Comparison of ENCODE assay signal across 20 mouse cellular contexts in the genomic region with DNA sequence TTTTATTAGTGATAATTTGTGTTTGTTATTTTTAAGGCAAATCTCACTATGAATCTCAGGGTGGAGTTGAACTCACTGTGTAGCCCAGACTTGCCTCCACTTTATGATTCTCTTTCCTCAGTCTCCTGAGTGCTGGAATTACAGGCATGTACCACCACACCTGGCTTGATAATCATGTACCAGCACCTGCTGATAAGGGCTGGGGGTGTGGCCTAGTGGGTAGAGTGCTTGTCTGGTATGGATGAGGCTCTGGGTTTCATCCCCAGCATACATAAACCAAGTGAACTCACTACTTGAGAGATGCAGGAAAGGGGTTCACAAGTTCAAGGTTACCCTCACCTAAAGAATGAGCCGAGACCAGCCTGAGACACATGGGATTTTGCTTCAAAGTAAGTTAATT. TPM values are rescaled to one million over a fixed set of nuclear protein-coding genes. Genes with fewer than 3 reads are reported as not detected.
"Had no signal": no experiment of that assay in that cellular context is flagged by ENCODE, and none has a peak within 500 bp of the region (broad histone marks: within the 10 kb centered on the region; RNA-seq: fewer than 3 reads in every experiment).

No protein-coding gene starts in this region.

- H3K4me2 ChIP-seq: kidney, embryonic 15.5 days; midbrain, embryonic 11.5 days had no signal

- H3K9me3 ChIP-seq: kidney, embryonic 15.5 days had no signal

- H3K4me3 ChIP-seq: kidney, embryonic 15.5 days; left cerebral cortex, adult 2 months had no signal

- H3K27me3 ChIP-seq: kidney, embryonic 15.5 days had no signal

- H3K9ac ChIP-seq: kidney, embryonic 15.5 days; liver, embryonic 14.5 days had no signal

- H3K4me1 ChIP-seq: kidney, embryonic 15.5 days had no signal

- H3K27ac ChIP-seq: left cerebral cortex, adult 2 months; liver, embryonic 14.5 days had no signal

- DNase-seq: kidney, adult 8-10 months; kidney, postnatal 10 days; kidney, postnatal 36 days; layer of hippocampus, postnatal 36 days; lung, adult 2 months; lung, postnatal 14 days; lung, postnatal 4 days; midbrain, embryonic 14.5 days; thymus, adult 18-20 months; thymus, postnatal 36 days had no signal

RNA-seq across cellular contexts. Expression of a gene that starts 4.0 kb away (rescaled TPM):
- polyA plus RNA-seq: midbrain, embryonic 11.5 days; stomach, embryonic 16.5 days had no signal

RNA-seq across cellular contexts. Expression of a gene that starts 57.9 kb away (rescaled TPM):
- total RNA-seq: layer of hippocampus, adult 8-10 months; layer of hippocampus, postnatal 10 days; layer of hippocampus, postnatal 36 days; left cerebral cortex, adult 2 months; left cerebral cortex, postnatal 10 days; left cerebral cortex, postnatal 36 days had no signal
- polyA plus RNA-seq: lung, adult 2 months; midbrain, embryonic 14.5 days; small intestine, adult 2 months had no signal
